Mouse (Mus musculus) adrenal gland, postnatal 25 days (tissue): ENCODE results near the gene Rxylt1. TPM values are rescaled to one million over a fixed set of nuclear protein-coding genes. Genes with fewer than 3 reads are reported as not detected.

Source experiments
- DNase-seq: peaks from one replicate; pipeline ENCODE4 v3.0.0; 2021; ENCODE audit warnings: mixed read lengths
- total RNA-seq: library from RNA; stranded (reverse); gene quantifications from 2 replicates; pipeline ENCODE4 v1.2.3, GENCODE M21; 2021

Gene Rxylt1
- total RNA-seq, 1 experiment from 2014 or later: 42.6 TPM

GRCm38 (mm10) chr10:122044926-122045325 lies 52.2 kb downstream of the Rxylt1 start:
- DNase-seq: no peak

- no peak for DNase-seq
Observed at GRCm38 (mm10) chr10:122040372-122040771, 56.8 kb downstream of the Rxylt1 start.

- DNase-seq: no peak
Observed at GRCm38 (mm10) chr10:122039566-122039965, 57.6 kb downstream of the Rxylt1 start.

DNA sequence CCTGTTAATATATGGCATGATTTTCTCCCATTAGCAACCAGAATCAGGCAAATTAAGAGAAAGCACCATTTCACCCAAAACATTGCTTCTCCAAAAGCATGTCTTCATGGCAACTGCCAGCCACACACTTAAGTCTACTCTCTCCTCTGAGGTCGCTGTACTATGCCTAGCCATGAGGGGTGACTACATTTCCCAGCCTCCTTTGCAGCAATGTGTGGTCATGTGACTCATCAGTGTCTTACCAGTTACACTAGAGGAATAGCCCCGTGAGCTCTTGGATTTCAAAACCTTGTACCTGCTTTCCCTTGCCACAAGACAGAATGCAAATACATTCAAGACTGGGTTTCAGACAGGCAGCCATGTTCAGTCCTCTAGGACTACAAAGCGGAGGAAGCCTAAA lies 58.6 kb downstream of the Rxylt1 start:
- DNase-seq: no peak

GRCm38 (mm10) chr10:122033271-122033670 lies 63.9 kb downstream of the Rxylt1 start:
- no peak for DNase-seq

DNA sequence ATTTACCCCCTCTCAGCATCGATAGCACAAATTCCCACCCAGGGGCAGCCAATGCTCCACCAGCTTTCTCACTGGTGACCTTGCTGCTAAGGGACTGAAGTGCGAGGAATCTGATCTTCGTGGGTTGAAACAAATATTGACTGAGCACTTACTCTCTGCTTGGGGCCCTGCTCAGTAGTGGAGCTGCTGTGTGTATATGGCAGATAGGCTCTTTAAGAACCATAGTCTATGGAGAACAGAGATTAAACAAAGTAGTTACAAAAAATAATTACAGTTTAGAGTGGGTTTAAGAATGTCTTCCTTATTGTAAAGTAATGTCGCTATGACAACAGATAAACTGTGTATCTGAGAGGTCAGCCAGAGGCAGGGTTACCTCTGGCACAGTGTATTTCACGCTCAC lies 66.8 kb downstream of the Rxylt1 start:
- DNase-seq: no peak

DNA sequence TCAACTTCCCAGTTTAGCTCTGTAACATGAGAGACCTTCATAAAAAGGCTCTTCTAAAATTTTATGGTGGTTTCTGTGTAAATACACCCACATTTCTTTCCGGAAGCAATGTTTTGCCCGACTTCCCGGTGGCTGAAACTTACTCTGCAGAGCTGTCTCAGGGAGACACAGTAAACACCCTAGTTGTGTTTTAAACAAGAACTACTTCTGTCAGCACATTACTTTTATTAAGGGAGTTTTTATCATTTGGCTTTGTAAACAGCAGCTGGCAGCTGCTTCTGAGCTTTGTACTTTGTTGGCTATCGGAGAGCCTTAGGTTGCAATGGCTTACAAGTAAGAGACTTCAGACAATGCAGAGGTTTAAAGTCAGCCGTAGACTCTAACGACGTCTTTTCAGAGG lies 67.4 kb downstream of the Rxylt1 start:
- no peak for DNase-seq

Other genes with a start within 250 kb of the Rxylt1 start
- gene Srgap1, start 50.1 kb downstream of the Rxylt1 start, total RNA-seq: 2.1 and 2.3 TPM in 2 replicates